Mouse (Mus musculus) liver, embryonic 15.5 days (tissue): ENCODE results near the gene Vamp2. TPM values are rescaled to one million over a fixed set of nuclear protein-coding genes. Genes with fewer than 3 reads are reported as not detected.

ENCODE experiments used
- ATAC-seq: fragments of 200-750 bp; cut with Nextera tagmentation; 2 replicates; pipeline ENCODE4 v1.8.0; 2017; ENCODE audit warnings: moderate number of reproducible peaks, mild to moderate bottlenecking, moderate library complexity; ENCODE audit not compliant: insufficient read depth
- H3K27ac ChIP-seq: fragments of 300-500 bp; sonication (generic); replicated peaks from 2 replicates; pipeline ENCODE4 v1.5.1; 2015; ENCODE audit warnings: mild to moderate bottlenecking, inconsistent platforms
- H3K27me3 ChIP-seq: fragments of 300-500 bp; sonication (generic); 2 replicates; pipeline ENCODE4 v1.6.1; 2015; ENCODE audit warnings: mild to moderate bottlenecking, inconsistent platforms
- H3K36me3 ChIP-seq: fragments of 300-500 bp; sonication (generic); replicated peaks from 2 replicates; pipeline ENCODE4 v1.6.1; 2015; ENCODE audit warnings: moderate library complexity, mild to moderate bottlenecking, inconsistent platforms
- H3K4me1 ChIP-seq: fragments of 300-500 bp; sonication (generic); replicated peaks from 2 replicates; pipeline ENCODE4 v1.6.1; 2015; ENCODE audit warnings: inconsistent platforms
- H3K4me2 ChIP-seq: fragments of 300-500 bp; sonication (generic); 2 replicates; pipeline ENCODE4 v1.6.1; 2015; ENCODE audit warnings: moderate library complexity, mild to moderate bottlenecking, inconsistent platforms
- H3K4me3 ChIP-seq: fragments of 300-500 bp; sonication (generic); replicated peaks from 2 replicates; pipeline ENCODE4 v1.5.1; 2015; ENCODE audit warnings: mild to moderate bottlenecking, inconsistent platforms
- H3K9ac ChIP-seq: fragments of 300-500 bp; sonication (generic); 2 replicates; pipeline ENCODE4 v1.6.1; 2015; ENCODE audit warnings: moderate library complexity, mild to moderate bottlenecking, inconsistent platforms
- H3K9me3 ChIP-seq: fragments of 300-500 bp; sonication (generic); replicated peaks from 2 replicates; pipeline ENCODE4 v1.6.1; 2016; ENCODE audit warnings: inconsistent platforms
- WGBS: fragments of 180-500 bp; shearing (Covaris S2); methylation state at CpG from one replicate; pipeline ENCODE4 v1.1.7; 2015; ENCODE audit warnings: mixed read lengths; ENCODE audit not compliant: insufficient replicate concordance; 5-methylcytosine and 5-hydroxymethylcytosine counted together
- polyA plus RNA-seq: library from polyadenylated mRNA; unstranded; fragments of >200 nt; fragmentation: Nextera tagmentation; extraction: Ambion mirVana; gene quantifications from 2 replicates; pipeline ENCODE4 v1.2.1, GENCODE M21; 2015

The Vamp2 gene
- polyA plus RNA-seq, 1 experiment from 2014 or later, result 14.9 TPM

- H3K27me3 ChIP-seq, result no peaks in the 10 kb centered on the region
- H3K27ac ChIP-seq, result peak overlapping the region; percentile 90
- peak overlapping the region; percentile 60; the same call in 1 of the 2 replicates for H3K9ac ChIP-seq
- peaks cover 58% of the 10 kb centered on the region for H3K4me1 ChIP-seq
- ATAC-seq, result no peak
- no peak overlapping the region for H3K4me3 ChIP-seq
- H3K4me2 ChIP-seq, result 0 out of 2 replicates have a peak overlapping the region, but pooled peaks have one; percentile 1
- H3K9me3 ChIP-seq, result no peaks in the 10 kb centered on the region
- no peaks in the 10 kb centered on the region for H3K36me3 ChIP-seq
- WGBS, result 46% methylated on average over 6 of the region's 6 CpGs
These were observed 14.1 kb upstream of the Vamp2 start for GRCm38 (mm10) chr11:69073951-69074775.

- Histone ChIP-seq H3K27me3 (no peaks in the 10 kb centered on the region), H3K4me3 (no peak overlapping the region), H3K27ac (peak overlapping the region; percentile 90), H3K4me2 (0 out of 2 replicates have a peak overlapping the region, but pooled peaks have one; percentile 1), H3K36me3 (no peaks in the 10 kb centered on the region), H3K4me1 (peaks cover 54% of the 10 kb centered on the region), H3K9me3 (no peaks in the 10 kb centered on the region), H3K9ac (peak overlapping the region; percentile 60; the same call in 1 of the 2 replicates)
- WGBS, result 52% methylated on average over 2 of the region's 2 CpGs
- no peak for ATAC-seq
These were observed 13.6 kb upstream of the Vamp2 start for GRCm38 (mm10) chr11:69074776-69075069.

- Histone ChIP-seq H3K36me3 (no peaks in the 10 kb centered on the region), H3K4me3 (no peak overlapping the region), H3K9me3 (no peaks in the 10 kb centered on the region), H3K27ac (no peak overlapping the region), H3K27me3 (no peaks in the 10 kb centered on the region), H3K4me2 (no peak overlapping the region), H3K4me1 (peaks cover 49% of the 10 kb centered on the region), H3K9ac (no peak overlapping the region)
- WGBS, result 39% methylated on average over 9 of the region's 9 CpGs
- no peak for ATAC-seq
These were observed 12.4 kb upstream of the Vamp2 start for GRCm38 (mm10) chr11:69075764-69076479.

GRCm38 (mm10) chr11:69076572-69076971 is 11.7 kb upstream of the Vamp2 start:
- WGBS, result 68% methylated on average over 5 of the region's 5 CpGs
- H3K4me2 ChIP-seq, result no peak overlapping the region
- H3K27ac ChIP-seq, result no peak overlapping the region
- H3K36me3 ChIP-seq, result no peaks in the 10 kb centered on the region
- no peaks in the 10 kb centered on the region; the same call in 1 of the 2 replicates for H3K27me3 ChIP-seq
- no peaks in the 10 kb centered on the region for H3K9me3 ChIP-seq
- no peak overlapping the region for H3K4me3 ChIP-seq
- no peak overlapping the region for H3K9ac ChIP-seq
- peaks cover 42% of the 10 kb centered on the region for H3K4me1 ChIP-seq
- no peak for ATAC-seq

- Histone ChIP-seq H3K27ac (no peak overlapping the region), H3K4me1 (peaks cover 35% of the 10 kb centered on the region), H3K27me3 (no peaks in the 10 kb centered on the region; the same call in 1 of the 2 replicates), H3K4me2 (no peak overlapping the region), H3K9me3 (no peaks in the 10 kb centered on the region), H3K36me3 (no peaks in the 10 kb centered on the region), H3K4me3 (no peak overlapping the region), H3K9ac (no peak overlapping the region; the same call in 1 of the 2 replicates)
- no peak for ATAC-seq
- 74% methylated on average over 9 of the region's 9 CpGs for WGBS
These were observed 11.0 kb upstream of the Vamp2 start for GRCm38 (mm10) chr11:69077316-69077715.

GRCm38 (mm10) chr11:69078041-69078440 is 10.2 kb upstream of the Vamp2 start:
- Histone ChIP-seq H3K4me3 (no peak overlapping the region), H3K9ac (no peak overlapping the region), H3K36me3 (no peaks in the 10 kb centered on the region), H3K4me2 (no peak overlapping the region), H3K9me3 (no peaks in the 10 kb centered on the region), H3K27me3 (peaks cover 6% of the 10 kb centered on the region; the same call in 1 of the 2 replicates), H3K4me1 (peaks cover 29% of the 10 kb centered on the region), H3K27ac (no peak overlapping the region)
- 70% methylated on average over 6 of the region's 6 CpGs for WGBS
- ATAC-seq, result no peak

- Histone ChIP-seq H3K4me2 (no peak overlapping the region), H3K27ac (no peak overlapping the region), H3K4me3 (no peak overlapping the region), H3K9ac (no peak overlapping the region), H3K36me3 (no peaks in the 10 kb centered on the region), H3K9me3 (no peaks in the 10 kb centered on the region), H3K27me3 (peaks cover 6% of the 10 kb centered on the region; the same call in 1 of the 2 replicates), H3K4me1 (peaks cover 20% of the 10 kb centered on the region)
- ATAC-seq, result 0 out of 2 replicates have a peak, but pooled peaks have one; percentile 36
- WGBS, result 45% methylated on average over 5 of the region's 5 CpGs
These were observed 9.4 kb upstream of the Vamp2 start for GRCm38 (mm10) chr11:69078805-69079438.

GRCm38 (mm10) chr11:69080102-69080854 is 8.0 kb upstream of the Vamp2 start:
- no peak for ATAC-seq
- peaks cover 8% of the 10 kb centered on the region; the same call in 1 of the 2 replicates for H3K4me1 ChIP-seq
- no peak overlapping the region for H3K4me3 ChIP-seq
- no peak overlapping the region for H3K4me2 ChIP-seq
- no peak overlapping the region for H3K27ac ChIP-seq
- no peaks in the 10 kb centered on the region for H3K36me3 ChIP-seq
- no peaks in the 10 kb centered on the region for H3K9me3 ChIP-seq
- H3K27me3 ChIP-seq, result peaks cover 6% of the 10 kb centered on the region; the same call in 1 of the 2 replicates
- no peak overlapping the region for H3K9ac ChIP-seq
- 68% methylated on average over 15 of the region's 15 CpGs for WGBS

GRCm38 (mm10) chr11:69080855-69081222 is 7.5 kb upstream of the Vamp2 start:
- 71% methylated on average over 8 of the region's 8 CpGs for WGBS
- Histone ChIP-seq H3K4me3 (no peak overlapping the region), H3K4me2 (no peak overlapping the region), H3K36me3 (no peaks in the 10 kb centered on the region), H3K9ac (no peak overlapping the region), H3K27ac (no peak overlapping the region), H3K27me3 (peaks cover 6% of the 10 kb centered on the region; the same call in 1 of the 2 replicates), H3K9me3 (no peaks in the 10 kb centered on the region), H3K4me1 (peaks cover 7% of the 10 kb centered on the region; the same call in 1 of the 2 replicates)
- ATAC-seq, result no peak

GRCm38 (mm10) chr11:69081613-69082012 is 6.7 kb upstream of the Vamp2 start:
- no peak overlapping the region for H3K9ac ChIP-seq
- no peak overlapping the region for H3K4me3 ChIP-seq
- H3K36me3 ChIP-seq, result no peaks in the 10 kb centered on the region
- no peak for ATAC-seq
- WGBS, result 82% methylated on average over 7 of the region's 7 CpGs
- peaks cover 6% of the 10 kb centered on the region; the same call in 1 of the 2 replicates for H3K4me1 ChIP-seq
- peaks cover 6% of the 10 kb centered on the region; the same call in 1 of the 2 replicates for H3K27me3 ChIP-seq
- H3K4me2 ChIP-seq, result no peak overlapping the region
- no peak overlapping the region for H3K27ac ChIP-seq
- no peaks in the 10 kb centered on the region for H3K9me3 ChIP-seq
